Mouse (Mus musculus) cerebellum, postnatal 10 days (tissue): Measurements from ENCODE around the gene Cabin1.

Experiments
- DNase-seq, 2 experiments: peaks; one replicate each; pipeline ENCODE4 v3.0.0; 2021; ENCODE audit warnings: mixed read lengths in 2 of 2

The Cabin1 gene

GRCm38 (mm10) chr10:75662575-75662974 is 101.6 kb downstream of the Cabin1 start:
- peak; percentile 89 to 90 for DNase-seq

GRCm38 (mm10) chr10:75661876-75662275 is 102.3 kb downstream of the Cabin1 start:
- DNase-seq = peak in 1 of 2 experiments; percentile 48

GRCm38 (mm10) chr10:75661381-75661780 is 102.8 kb downstream of the Cabin1 start:
- DNase-seq = peak; percentile 84 to 92

- no peak for DNase-seq
Observed at GRCm38 (mm10) chr10:75657772-75658171, 106.4 kb downstream of the Cabin1 start.

GRCm38 (mm10) chr10:75657165-75657564 is 107.0 kb downstream of the Cabin1 start:
- no peak for DNase-seq

- DNase-seq = no peak
Observed at GRCm38 (mm10) chr10:75654053-75654452, 110.1 kb downstream of the Cabin1 start.

- DNase-seq = peak in 1 of 2 experiments; percentile 53
Observed at GRCm38 (mm10) chr10:75651381-75652068, 112.6 kb downstream of the Cabin1 start.

- DNase-seq = no peak
Observed at GRCm38 (mm10) chr10:75650306-75650902, 113.7 kb downstream of the Cabin1 start.

GRCm38 (mm10) chr10:75649406-75649995 is 114.6 kb downstream of the Cabin1 start:
- DNase-seq = peak in 1 of 2 experiments; percentile 3

- DNase-seq = peak in 1 of 2 experiments; percentile 3
Observed at GRCm38 (mm10) chr10:75649001-75649400, 115.1 kb downstream of the Cabin1 start.

GRCm38 (mm10) chr10:75648091-75648490 is 116.0 kb downstream of the Cabin1 start:
- peak in 1 of 2 experiments; percentile 26 for DNase-seq

- DNase-seq = peak; percentile 86 to 87
Observed at GRCm38 (mm10) chr10:75647362-75647761, 116.8 kb downstream of the Cabin1 start.

GRCm38 (mm10) chr10:75646406-75646805 is 117.7 kb downstream of the Cabin1 start:
- DNase-seq = peak; percentile 48 to 66

GRCm38 (mm10) chr10:75645616-75646015 is 118.5 kb downstream of the Cabin1 start:
- peak in 1 of 2 experiments; percentile 3 for DNase-seq

- peak; percentile 84 to 92 for DNase-seq
Observed at GRCm38 (mm10) chr10:75643741-75644343, 120.3 kb downstream of the Cabin1 start, which contains the start of gene Susd2. Gene Susd2 (minus strand): TSS chr10:75644008.

GRCm38 (mm10) chr10:75642891-75643290 is 121.2 kb downstream of the Cabin1 start:
- DNase-seq = peak in 1 of 2 experiments; percentile 20

GRCm38 (mm10) chr10:75642436-75642835 is 121.7 kb downstream of the Cabin1 start:
- peak; percentile 6 to 16 for DNase-seq

GRCm38 (mm10) chr10:75641721-75642222 is 122.4 kb downstream of the Cabin1 start:
- DNase-seq = peak; percentile 12 to 14

GRCm38 (mm10) chr10:75637711-75638110 is 126.4 kb downstream of the Cabin1 start:
- DNase-seq = no peak

GRCm38 (mm10) chr10:75636084-75636786 is 127.9 kb downstream of the Cabin1 start:
- peak in 1 of 2 experiments; percentile 3 for DNase-seq

GRCm38 (mm10) chr10:75635693-75636055 is 128.5 kb downstream of the Cabin1 start:
- DNase-seq = peak; percentile 94 to 96

GRCm38 (mm10) chr10:75635019-75635692 is 129.0 kb downstream of the Cabin1 start:
- DNase-seq = peak in 1 of 2 experiments; percentile 11
